In the genomic region with DNA sequence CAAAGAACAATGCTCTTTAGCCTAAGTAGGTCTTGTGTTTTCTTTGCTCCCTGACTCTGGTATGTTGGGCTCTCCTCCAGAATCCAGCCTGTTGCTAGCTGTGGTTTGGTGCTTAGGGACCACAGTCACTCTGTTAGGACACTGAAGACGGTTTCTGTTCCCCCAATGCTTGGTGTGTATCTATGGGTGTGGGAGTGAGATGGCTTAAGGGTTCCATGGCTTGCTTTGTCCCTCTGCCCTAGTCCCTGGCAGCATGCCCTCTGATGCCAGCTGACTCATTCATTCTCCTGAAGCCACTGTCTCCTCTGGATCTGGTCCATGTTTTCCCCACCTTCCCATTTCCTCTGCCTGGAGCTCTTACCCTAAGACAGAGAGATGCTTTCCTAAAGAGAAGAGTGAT, we compare ENCODE assay signal across 27 mouse cellular contexts. TPM values are rescaled to one million over a fixed set of nuclear protein-coding genes. Genes with fewer than 3 reads are reported as not detected.
A peak's percentile ranks its signal among the peaks of the same experiment; 100 is the strongest.
DNase-seq lines count a peak whose midpoint lies in the region; ATAC-seq lines count a peak whose summit lies in the region.
"Had no signal": no experiment of that assay in that cellular context is flagged by ENCODE, and none has a peak within 500 bp of the region (broad histone marks: within the 10 kb centered on the region; RNA-seq: fewer than 3 reads in every experiment).

No protein-coding gene starts in this region.

- H3K4me3 ChIP-seq in heart, embryonic 11.5 days (ENCODE audit: low read depth, low read length) = no peak overlapping the region
- H3K4me3 ChIP-seq: embryonic facial prominence, embryonic 12.5 days; forebrain, embryonic 15.5 days; heart, embryonic 13.5 days; hindbrain, embryonic 13.5 days had no signal

- no peaks in the 10 kb centered on the region for H3K27me3 ChIP-seq in heart, embryonic 11.5 days (ENCODE audit: control insufficient read depth, insufficient read depth, low read length)
- H3K27me3 ChIP-seq: embryonic facial prominence, embryonic 12.5 days; forebrain, embryonic 15.5 days; heart, embryonic 13.5 days; hindbrain, embryonic 13.5 days had no signal

- H3K4me1 ChIP-seq in heart, embryonic 11.5 days (ENCODE audit: control insufficient read depth, insufficient read depth, low read length) = no peaks in the 10 kb centered on the region
- H3K4me1 ChIP-seq: embryonic facial prominence, embryonic 12.5 days; forebrain, embryonic 15.5 days; hindbrain, embryonic 13.5 days had no signal

- H3K9ac ChIP-seq in heart, embryonic 11.5 days (ENCODE audit: low read depth, low read length) = no peak overlapping the region
- H3K9ac ChIP-seq: embryonic facial prominence, embryonic 12.5 days; forebrain, embryonic 15.5 days; heart, embryonic 13.5 days; hindbrain, embryonic 13.5 days had no signal

- ATAC-seq in megakaryocyte progenitor cell, adult 5-6 weeks (replicated peaks; ENCODE audit: poor library complexity) = peak; percentile 61
- ATAC-seq in heart, embryonic 11.5 days (replicated peaks; ENCODE audit: insufficient number of reproducible peaks, low FRiP score, low TSS enrichment) = no peak
- ATAC-seq: CD4-positive, CD25-positive, alpha-beta regulatory T cell, adult 4 months; forebrain, embryonic 15.5 days; hindbrain, postnatal 0 days had no signal

- H3K4me2 ChIP-seq in heart, embryonic 11.5 days = no peak overlapping the region
- H3K4me2 ChIP-seq: embryonic facial prominence, embryonic 12.5 days; forebrain, embryonic 15.5 days; heart, embryonic 13.5 days; hindbrain, embryonic 13.5 days had no signal

- no peaks in the 10 kb centered on the region for H3K9me3 ChIP-seq in heart, embryonic 11.5 days (replicated peaks; ENCODE audit: control insufficient read depth, low read length)
- H3K9me3 ChIP-seq: embryonic facial prominence, embryonic 12.5 days; forebrain, embryonic 15.5 days; G1E; heart, embryonic 13.5 days; hindbrain, embryonic 13.5 days had no signal

- WGBS in heart, embryonic 11.5 days (ENCODE audit: insufficient replicate concordance) = 94% methylated on average over 1 of the region's 1 CpGs

- H3K27ac ChIP-seq in heart, embryonic 11.5 days (ENCODE audit: low read depth, low read length) = no peak overlapping the region
- H3K27ac ChIP-seq: embryonic facial prominence, embryonic 12.5 days; forebrain, embryonic 15.5 days; heart, embryonic 13.5 days; hindbrain, embryonic 13.5 days; hindbrain, postnatal 0 days had no signal

- peak; percentile 27 to 46 for DNase-seq in cerebellum, postnatal 14 days
- no peak for DNase-seq in cerebellum, adult 11 months
- peak; percentile 74 for DNase-seq in 3T3-L1 (ENCODE audit: low read depth, low spot score)
- peak; percentile 19 for DNase-seq in NIH3T3 (ENCODE audit: low read depth)
- DNase-seq in frontal cortex, postnatal 10 days (ENCODE audit: low spot score in 2 of 2) = no peak
- DNase-seq: adrenal gland, adult 2 months; B cell, adult 2 months; cerebellum, adult 11-12 months; cerebellum, adult 9-11 months; gastrocnemius, postnatal 14 days; heart, postnatal 4 days; kidney, adult 18-20 months had no signal

- H3K36me3 ChIP-seq in heart, embryonic 11.5 days (ENCODE audit: control insufficient read depth, insufficient read depth, low read length) = no peaks in the 10 kb centered on the region
- H3K36me3 ChIP-seq: embryonic facial prominence, embryonic 12.5 days; forebrain, embryonic 15.5 days; G1E; heart, embryonic 13.5 days; hindbrain, embryonic 13.5 days had no signal

RNA-seq across cellular contexts. Expression of a gene that starts 24.8 kb away (rescaled TPM):
- total RNA-seq in megakaryocyte progenitor cell, adult 5-6 weeks (2015) = 0.27 TPM in 1 of 2 replicates, not detected in the other
- total RNA-seq in megakaryocyte progenitor cell, adult 5-6 weeks (2017) = not detected in 2 replicates
- polyA plus RNA-seq in heart, embryonic 11.5 days (2014; fragmentation: Nextera tagmentation; extraction: Ambion mirVana) = 0.37 TPM in 1 of 2 replicates, not detected in the other
- total RNA-seq: adrenal gland, adult 2 months; G1E; gastrocnemius, adult 18-20 months; gastrocnemius, postnatal 14 days; heart, adult 8-10 months; hindbrain, postnatal 0 days had no signal
- polyA plus RNA-seq: adrenal gland, adult 2 months; G1E; gonadal fat pad, adult 2 months had no signal

RNA-seq across cellular contexts. Expression of a gene that starts 40.2 kb away (rescaled TPM):
- not detected in 2 replicates for total RNA-seq in megakaryocyte progenitor cell, adult 5-6 weeks (2015)
- not detected in 2 replicates for total RNA-seq in megakaryocyte progenitor cell, adult 5-6 weeks (2017)
- not detected in 2 replicates for polyA plus RNA-seq in heart, embryonic 11.5 days (2014; fragmentation: Nextera tagmentation; extraction: Ambion mirVana)
- total RNA-seq: adrenal gland, adult 2 months; G1E; gastrocnemius, adult 18-20 months; gastrocnemius, postnatal 14 days; hindbrain, postnatal 0 days had no signal
- polyA plus RNA-seq: adrenal gland, adult 2 months; CD4-positive, CD25-positive, alpha-beta regulatory T cell, adult 4 months; cortical plate, adult 2 months; embryonic facial prominence, embryonic 12.5 days; forebrain, embryonic 11.5 days; forebrain, embryonic 15.5 days; frontal cortex, adult 2 months; G1E; hindbrain, embryonic 13.5 days; hindbrain, postnatal 0 days had no signal

Comparison
In these comparisons a context has a peak if more than half of its experiments do, and no peak if none do; other contexts are left out.
1. DNase-seq: peak in cerebellum, postnatal 14 days (2 of 2), 3T3-L1 (single experiment) and NIH3T3 (single experiment); none in cerebellum, adult 11 months (single experiment) and frontal cortex, postnatal 10 days (0 of 2).